Mouse (Mus musculus): Measurements from ENCODE around the gene Vmn1r64.
"Not testable (repeated sequence)": the region's sequence is repeated elsewhere in the genome, so short reads cannot be mapped to it uniquely, and the experiment has no call there.

The Vmn1r64 gene

GRCm38 (mm10) chr7:5884442-5884841, at the start of gene Vmn1r64:
TSS of gene Vmn1r64 (minus strand) at chr7:5884542.
- DNase-seq (ENCODE audit: low spot score): no peak

GRCm38 (mm10) chr7:5899238-5899637, 14.9 kb upstream of the Vmn1r64 start:
- no peak for DNase-seq (ENCODE audit: low spot score)

- DNase-seq (ENCODE audit: low spot score): not testable (repeated sequence)
Measured at GRCm38 (mm10) chr7:5897245-5897644, 12.9 kb upstream of the Vmn1r64 start.

Measured in embryo, embryonic 10 days (tissue).